Mouse (Mus musculus): ENCODE results near the gene Lyg1.

The Lyg1 gene

GRCm38 (mm10) chr1:37957659-37958058 is at the start of gene Lyg1:
Lyg1 (minus strand) TSS chr1:37957759.
- no peak for DNase-seq

- DNase-seq, result no peak
Measured at GRCm38 (mm10) chr1:38006741-38007140, 49.2 kb upstream of the Lyg1 start.

- DNase-seq, result no peak
Measured at GRCm38 (mm10) chr1:38003046-38003445, 45.5 kb upstream of the Lyg1 start.

- DNase-seq, result no peak
Measured at GRCm38 (mm10) chr1:38001956-38002355, 44.4 kb upstream of the Lyg1 start.

GRCm38 (mm10) chr1:38000844-38001243 is 43.3 kb upstream of the Lyg1 start:
- no peak for DNase-seq

- DNase-seq, result no peak
Measured at GRCm38 (mm10) chr1:37999552-37999951, 42.0 kb upstream of the Lyg1 start.

- no peak for DNase-seq
Measured at GRCm38 (mm10) chr1:37998371-37999199, 41.0 kb upstream of the Lyg1 start.

GRCm38 (mm10) chr1:37997867-37998266 is 40.3 kb upstream of the Lyg1 start, which contains the start of the genes Txndc9 and Eif5b:
Txndc9 (minus strand) TSS chr1:37997893.
Eif5b (plus strand) TSS chr1:37998010.
- peak; percentile 97 for DNase-seq

- DNase-seq, result peak; percentile 98
Measured at GRCm38 (mm10) chr1:37996877-37997484, 39.4 kb upstream of the Lyg1 start.

- no peak for DNase-seq
Measured at GRCm38 (mm10) chr1:37996226-37996625, 38.7 kb upstream of the Lyg1 start.

GRCm38 (mm10) chr1:37987856-37988255 is 30.3 kb upstream of the Lyg1 start:
- DNase-seq, result no peak

- peak; percentile 54 for DNase-seq
Measured at GRCm38 (mm10) chr1:37985764-37986323, 28.3 kb upstream of the Lyg1 start.

- no peak for DNase-seq
Measured at GRCm38 (mm10) chr1:37984326-37984725, 26.8 kb upstream of the Lyg1 start.

GRCm38 (mm10) chr1:37977303-37977702 is 19.7 kb upstream of the Lyg1 start:
- DNase-seq, result no peak

GRCm38 (mm10) chr1:37976666-37977065 is 19.1 kb upstream of the Lyg1 start:
- peak; percentile 31 for DNase-seq

GRCm38 (mm10) chr1:37971520-37971919 is 14.0 kb upstream of the Lyg1 start:
- DNase-seq, result no peak

- DNase-seq, result no peak
Measured at GRCm38 (mm10) chr1:37968746-37969145, 11.2 kb upstream of the Lyg1 start.

- no peak for DNase-seq
Measured at GRCm38 (mm10) chr1:37965571-37965970, 8.0 kb upstream of the Lyg1 start.

- DNase-seq, result no peak
Measured at GRCm38 (mm10) chr1:37959486-37959885, 1.9 kb upstream of the Lyg1 start.

GRCm38 (mm10) chr1:37958516-37958915 is 957 bp upstream of the Lyg1 start:
- no peak for DNase-seq

- DNase-seq, result peak; percentile 17
Measured at GRCm38 (mm10) chr1:37956690-37957431, 698 bp downstream of the Lyg1 start.

GRCm38 (mm10) chr1:37955251-37955650 is 2.3 kb downstream of the Lyg1 start:
- DNase-seq, result no peak

- DNase-seq, result no peak
Measured at GRCm38 (mm10) chr1:37954786-37955185, 2.8 kb downstream of the Lyg1 start.

Data from kidney, postnatal 10 days (tissue).